Mouse (Mus musculus): ENCODE results near the gene Lmbrd1. TPM values are rescaled to one million over a fixed set of nuclear protein-coding genes. Genes with fewer than 3 reads are reported as not detected.
"Not testable (repeated sequence)": the region's sequence is repeated elsewhere in the genome, so short reads cannot be mapped to it uniquely, and the experiment has no call there.

Gene Lmbrd1
- polyA plus RNA-seq (2017; shearing (Covaris generic)): 10 to 100 TPM; 60.6 to 84.4 TPM

DNA sequence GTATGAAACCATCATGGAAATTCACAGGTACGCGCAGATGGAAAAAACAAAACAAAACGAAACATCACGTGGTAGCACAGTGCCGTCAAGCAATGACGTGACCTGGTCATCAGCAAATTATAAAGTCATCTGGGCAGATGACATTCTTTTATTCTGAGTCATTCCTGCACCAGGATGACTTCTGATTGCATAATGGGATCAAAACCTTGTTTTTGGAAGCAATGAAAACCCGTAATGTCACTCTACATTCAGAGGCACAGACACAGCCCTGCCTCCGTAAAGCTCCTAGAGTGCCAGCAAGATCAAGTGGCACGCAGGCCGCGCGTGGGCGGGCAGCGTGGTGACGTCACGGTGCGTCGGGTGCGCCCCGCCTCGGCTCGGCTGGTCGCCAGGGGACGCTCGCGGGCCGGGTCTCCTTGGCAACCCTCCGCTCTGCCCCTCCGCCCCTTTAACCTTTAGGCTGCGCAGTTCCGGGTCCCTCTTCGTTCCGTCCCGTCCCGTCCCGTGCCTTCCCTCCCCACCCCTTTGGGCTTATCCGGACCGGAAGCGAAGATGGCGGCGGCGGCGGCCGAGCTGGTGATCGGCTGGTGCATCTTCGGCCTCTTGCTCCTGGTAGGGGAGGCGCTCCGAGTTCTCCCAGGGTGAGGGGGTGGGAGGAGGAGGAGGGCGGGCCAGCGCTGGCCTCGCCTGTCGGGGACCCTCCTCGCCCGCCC, at the start of gene Lmbrd1:
Gene Lmbrd1 (plus strand): TSS at position 426 of the 713 bp plus-strand sequence.
- peak; percentile 88 for ATAC-seq

DNA sequence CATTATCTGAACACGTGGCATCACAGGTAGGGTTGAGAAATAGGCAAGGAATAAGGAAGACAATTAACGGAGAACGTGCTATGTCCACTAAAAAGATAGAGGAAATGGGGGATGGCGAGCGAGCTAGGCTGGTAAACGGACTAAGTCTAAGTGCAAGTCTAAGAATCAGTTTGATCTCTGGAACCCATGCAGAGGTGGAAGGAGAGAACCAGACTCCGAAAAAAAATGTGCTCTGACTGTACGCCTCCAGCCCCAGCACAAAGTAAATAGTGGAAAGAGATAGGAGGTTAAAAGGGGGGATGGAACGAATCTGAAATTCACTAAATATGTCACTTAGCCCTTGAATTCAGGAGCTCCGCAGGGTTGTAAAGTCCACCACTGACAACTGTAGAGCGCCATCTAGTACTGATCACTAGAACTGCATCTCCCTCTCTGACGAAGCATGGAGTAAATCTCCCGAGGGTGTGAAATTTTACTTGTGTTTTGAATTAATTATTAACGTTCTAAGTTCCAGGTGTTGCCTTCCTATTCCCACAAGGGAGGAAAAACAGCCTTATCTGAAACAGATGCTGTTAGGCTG, 44.8 kb upstream of the Lmbrd1 start:
- ATAC-seq: no peak

DNA sequence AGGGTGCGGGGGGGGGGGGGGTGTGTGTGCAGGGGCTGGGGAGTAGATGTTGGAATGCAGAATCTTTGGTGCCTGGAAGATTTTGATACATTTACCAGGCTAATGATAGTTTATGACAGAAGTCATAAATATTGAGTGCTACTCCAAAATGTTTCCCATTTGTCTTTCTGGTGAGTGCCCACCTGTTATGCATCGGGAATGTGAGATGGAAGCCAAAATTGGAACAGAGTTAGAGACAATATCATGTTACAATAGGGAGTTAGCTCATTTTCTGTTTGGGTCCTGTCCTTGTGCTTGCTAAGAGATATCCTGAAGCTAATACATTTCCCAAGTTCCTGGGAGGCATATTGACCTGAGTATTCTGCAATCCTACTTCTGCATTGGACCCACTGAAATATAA, 28.3 kb upstream of the Lmbrd1 start:
- ATAC-seq: no peak

DNA sequence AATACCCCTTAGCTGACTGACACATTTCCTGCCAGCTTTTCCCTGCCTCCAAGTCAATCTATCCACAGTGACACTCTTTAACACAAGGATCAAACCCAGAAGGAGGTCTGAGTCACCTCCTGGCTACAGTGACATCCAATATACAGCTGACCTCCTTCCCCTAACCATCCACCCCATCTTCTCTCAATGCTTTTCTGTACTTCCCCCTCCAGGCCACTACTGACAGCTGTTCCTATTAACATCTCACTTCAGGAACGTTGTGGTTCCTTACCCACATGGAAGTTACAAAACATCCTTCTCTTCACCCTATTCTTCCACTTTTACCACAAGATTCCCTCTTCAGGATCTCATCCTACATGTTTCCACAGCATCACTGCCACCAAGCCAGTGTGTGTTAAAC, 18.5 kb upstream of the Lmbrd1 start:
- no peak for ATAC-seq

DNA sequence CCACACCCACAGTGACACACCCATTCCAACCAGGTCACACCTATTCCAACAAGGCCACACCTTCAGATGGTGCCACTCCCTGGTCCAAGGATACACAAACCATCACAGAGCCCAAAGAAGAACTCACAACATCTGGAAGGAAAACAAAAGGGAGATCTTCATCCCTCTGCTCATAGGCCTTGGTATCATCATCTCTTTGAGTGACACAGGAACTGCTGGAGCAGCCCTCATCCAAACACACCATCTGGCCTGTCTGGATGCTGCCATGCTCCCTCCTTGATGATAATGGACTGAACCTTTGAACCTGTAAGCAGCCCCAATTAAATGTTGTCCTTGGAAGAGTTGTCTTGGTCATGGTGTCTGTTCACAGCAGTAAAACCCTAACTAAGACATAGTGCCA, 17.8 kb upstream of the Lmbrd1 start:
- ATAC-seq: not testable (repeated sequence)

DNA sequence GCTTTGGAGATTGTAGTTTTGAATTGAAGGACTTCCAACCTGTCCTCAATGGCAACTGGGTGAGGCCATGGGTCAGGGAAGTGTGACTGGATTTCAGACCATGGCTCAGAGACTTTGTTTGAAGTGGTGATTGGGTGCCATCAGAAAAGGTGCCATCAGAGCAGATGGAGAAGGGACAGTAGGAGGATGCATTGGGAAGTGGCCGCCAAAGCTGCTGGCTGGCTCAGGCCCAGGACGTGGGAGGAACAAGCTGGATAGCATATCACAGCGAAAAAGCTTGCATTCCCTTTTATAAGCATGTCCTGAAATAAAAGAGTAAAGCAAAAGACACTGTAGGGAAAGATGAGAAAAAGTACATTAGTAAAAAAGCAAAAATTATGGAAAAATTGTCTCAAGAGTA, 16.9 kb upstream of the Lmbrd1 start:
- ATAC-seq: no peak

DNA sequence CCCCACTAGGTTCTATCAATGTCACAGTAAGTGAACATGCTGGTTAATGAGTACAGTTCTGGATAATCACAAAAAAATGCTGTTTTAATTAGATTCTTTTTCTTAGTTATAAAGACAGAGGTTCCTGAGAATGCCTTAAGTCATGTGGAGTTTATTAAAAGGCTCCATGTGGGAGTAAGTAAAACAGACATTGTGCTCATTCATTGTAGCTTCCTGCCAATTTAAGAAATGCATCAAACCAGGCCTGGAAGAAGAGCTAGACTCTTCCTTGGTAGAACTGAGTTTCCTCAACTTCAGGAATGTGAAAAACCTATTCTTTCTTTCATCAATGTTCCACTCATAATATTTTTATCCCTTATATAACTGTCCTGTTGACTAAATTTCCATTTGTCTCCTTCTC, 14.3 kb upstream of the Lmbrd1 start:
- no peak for ATAC-seq

DNA sequence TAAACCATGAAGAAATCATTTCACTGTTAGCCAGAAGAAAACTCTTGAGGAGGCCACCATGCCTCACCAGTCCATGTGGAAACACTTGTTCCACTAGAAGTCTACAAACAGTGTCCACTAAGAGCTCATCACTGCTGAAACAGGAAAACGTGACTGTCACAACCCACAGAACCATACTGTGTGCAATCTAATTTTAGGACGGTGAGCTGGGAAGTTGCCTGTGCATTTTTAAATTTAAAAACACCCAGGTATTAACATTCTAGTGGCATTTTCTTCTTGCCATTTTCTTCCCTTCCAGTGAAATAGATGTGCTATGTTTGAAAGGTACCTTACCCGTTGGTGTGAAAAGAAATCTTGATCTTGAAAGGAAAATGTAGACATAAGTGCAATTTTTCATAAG, 5.2 kb upstream of the Lmbrd1 start:
- no peak for ATAC-seq

DNA sequence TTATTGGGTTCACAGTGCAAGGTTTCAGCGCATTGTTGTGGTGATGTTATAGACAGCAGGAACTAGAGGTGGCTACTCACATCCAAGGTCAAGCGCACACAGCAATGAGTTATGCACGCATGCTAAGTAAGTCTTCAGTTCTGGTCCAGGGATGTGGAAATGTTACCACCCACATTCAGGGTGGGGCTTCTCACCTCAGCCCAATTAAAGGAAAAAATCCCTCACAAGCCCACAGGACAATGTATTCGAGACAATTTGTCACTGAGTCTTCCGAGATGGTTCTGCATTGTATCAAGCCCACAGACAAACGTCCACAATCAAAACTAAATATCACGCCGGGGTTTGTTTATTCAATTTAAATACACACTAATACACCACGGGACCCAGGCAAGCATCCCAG, 724 bp upstream of the Lmbrd1 start:
- ATAC-seq: no peak

DNA sequence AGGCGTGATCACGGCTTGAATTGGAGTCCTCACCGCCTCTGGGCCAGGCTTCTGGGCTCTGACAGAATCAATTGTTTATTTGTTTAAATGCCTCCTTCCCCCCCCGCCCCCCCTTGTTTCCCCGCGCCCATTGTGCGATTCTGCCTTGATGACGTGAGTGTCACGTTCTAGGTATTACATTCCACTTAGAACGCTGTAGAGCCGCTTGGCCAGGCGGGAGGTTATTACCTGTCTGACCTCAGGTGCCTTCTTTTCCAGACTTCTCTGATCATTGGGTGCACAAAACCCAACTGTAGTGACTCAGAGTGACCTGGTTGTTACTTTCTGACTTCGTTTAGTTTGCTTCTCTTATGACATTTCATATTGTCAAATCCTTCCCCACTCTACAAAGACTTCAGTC, 641 bp downstream of the Lmbrd1 start:
- ATAC-seq: no peak

DNA sequence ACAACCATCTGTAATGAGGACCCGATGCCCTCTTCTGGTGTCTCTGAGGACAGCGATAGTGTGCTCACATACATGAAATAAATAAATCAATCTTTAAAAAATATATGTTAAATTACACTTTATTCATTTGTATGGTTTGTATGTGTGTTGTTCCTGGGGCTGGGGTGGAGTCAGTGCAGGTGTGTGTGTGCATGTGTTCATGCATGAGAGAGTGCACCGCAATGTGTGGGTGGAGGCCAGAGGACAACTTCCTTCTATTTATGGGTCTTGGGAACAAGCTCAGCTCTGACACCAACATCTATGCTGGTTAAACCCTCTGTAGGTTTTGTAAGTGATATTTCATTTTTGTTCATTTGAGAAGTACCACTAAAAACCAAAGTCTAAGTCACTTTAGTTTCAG, 2.6 kb downstream of the Lmbrd1 start:
- no peak for ATAC-seq

DNA sequence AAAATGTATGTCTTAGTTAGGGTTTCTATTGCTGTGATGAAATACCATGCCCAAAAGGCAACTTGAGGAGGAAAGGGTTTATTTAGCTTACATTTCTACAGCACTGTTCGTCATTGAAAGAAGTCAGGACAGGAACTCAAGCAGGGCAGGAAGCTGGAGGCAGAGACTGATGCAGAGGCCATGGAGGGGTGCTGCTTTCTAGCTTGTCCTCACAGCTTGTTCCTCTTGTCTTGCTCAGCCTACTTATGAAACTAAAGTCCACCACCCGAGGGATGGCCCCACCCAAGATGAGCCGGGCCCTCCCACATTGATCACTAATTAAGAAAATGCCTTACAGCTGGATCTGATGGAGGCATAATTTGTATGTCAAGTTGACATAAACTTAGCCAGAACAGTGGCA, 3.5 kb downstream of the Lmbrd1 start:
- no peak for ATAC-seq

DNA sequence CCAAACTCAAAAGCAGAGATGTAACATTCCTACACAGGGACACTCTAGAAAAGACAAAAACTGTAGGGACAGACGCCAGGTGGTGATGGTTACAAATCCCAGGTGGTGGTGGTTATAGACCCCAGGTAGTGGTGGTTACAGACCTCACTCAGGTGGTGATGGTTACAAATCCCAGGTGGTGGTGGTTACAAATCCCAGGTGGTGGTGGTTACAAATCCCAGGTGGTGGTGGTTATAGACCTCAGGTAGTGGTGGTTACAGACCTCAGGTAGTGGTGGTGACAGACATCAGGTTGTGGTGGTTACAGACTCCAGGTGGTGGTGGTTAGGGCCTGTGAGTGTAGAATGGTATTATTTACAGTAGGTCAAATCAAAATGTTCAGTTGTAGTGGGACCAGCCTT, 5.5 kb downstream of the Lmbrd1 start:
- peak; percentile 55 for ATAC-seq

DNA sequence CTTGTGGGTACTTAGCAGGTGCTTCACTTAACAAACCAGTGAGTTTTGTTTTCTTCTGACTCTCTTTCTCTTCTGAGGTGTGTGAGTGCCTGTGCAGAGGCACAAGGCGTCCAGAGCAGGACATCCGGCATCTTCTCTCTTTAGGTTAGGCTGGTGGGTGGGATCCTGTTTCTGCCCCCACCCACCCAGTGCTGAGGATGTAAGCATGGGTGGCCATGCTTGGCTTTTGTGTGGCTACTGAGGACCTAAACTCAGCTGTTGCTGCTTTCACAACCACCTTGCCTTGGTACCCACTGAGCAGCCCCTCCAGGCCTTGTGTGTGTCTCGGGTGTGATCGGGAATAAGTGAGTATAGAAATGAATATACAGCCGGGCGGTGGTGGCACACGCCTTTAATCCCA, 7.2 kb downstream of the Lmbrd1 start:
- no peak for ATAC-seq

DNA sequence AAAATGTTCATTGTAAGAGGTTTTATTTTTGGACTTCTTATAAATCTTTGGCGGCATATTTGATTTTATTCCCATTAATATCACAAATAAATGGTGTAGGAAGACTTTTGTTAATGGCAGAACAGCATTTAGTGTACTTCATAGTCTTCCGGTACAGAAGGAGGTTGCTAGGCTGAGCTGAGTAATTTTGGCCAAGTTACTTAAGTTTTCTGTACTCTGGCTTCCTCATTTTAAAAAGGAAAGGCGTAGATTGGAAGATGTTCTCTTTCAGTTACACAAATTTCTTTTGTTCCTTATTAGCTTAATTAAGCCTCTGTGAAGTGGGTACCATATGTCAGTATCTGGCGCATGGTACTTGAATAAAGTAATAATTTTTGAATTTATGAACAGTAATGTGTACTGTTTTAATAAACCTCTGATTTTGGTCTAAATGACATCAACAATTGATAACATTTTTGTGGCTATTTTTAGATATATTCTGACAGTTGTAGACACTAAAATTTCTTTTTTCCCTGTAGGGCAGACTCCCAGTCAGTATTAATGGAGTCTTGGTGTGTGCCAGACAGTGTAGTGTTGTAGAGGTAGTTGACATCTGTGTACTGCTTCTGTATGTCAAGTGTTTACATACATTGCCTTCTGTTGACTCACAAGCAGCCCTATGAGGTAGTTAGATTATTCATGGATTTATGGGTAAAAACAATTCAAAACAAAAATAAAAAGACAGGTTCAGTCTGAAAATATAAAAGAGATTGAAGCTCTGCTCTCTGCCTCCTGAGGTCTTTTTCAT, 8.0 kb downstream of the Lmbrd1 start:
- no peak for ATAC-seq

DNA sequence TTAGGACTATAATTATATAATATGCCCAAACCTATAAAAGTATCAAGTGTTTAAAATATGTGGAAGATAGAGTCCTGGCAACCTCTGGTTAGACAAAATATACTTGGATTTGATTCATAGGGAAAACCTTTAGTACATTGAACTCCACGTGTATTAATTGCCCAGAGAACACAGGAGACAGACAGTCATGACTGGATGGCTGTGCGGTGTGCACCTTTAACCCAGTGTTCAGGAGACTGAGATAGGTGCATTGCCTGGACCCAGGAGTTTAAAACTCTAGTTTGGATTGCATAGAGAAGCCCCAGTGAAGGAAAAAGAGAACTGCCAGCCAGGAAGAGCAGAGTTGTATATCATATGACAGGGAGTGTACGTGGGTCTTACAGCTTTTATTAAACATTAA, 19.2 kb downstream of the Lmbrd1 start:
- ATAC-seq: no peak

DNA sequence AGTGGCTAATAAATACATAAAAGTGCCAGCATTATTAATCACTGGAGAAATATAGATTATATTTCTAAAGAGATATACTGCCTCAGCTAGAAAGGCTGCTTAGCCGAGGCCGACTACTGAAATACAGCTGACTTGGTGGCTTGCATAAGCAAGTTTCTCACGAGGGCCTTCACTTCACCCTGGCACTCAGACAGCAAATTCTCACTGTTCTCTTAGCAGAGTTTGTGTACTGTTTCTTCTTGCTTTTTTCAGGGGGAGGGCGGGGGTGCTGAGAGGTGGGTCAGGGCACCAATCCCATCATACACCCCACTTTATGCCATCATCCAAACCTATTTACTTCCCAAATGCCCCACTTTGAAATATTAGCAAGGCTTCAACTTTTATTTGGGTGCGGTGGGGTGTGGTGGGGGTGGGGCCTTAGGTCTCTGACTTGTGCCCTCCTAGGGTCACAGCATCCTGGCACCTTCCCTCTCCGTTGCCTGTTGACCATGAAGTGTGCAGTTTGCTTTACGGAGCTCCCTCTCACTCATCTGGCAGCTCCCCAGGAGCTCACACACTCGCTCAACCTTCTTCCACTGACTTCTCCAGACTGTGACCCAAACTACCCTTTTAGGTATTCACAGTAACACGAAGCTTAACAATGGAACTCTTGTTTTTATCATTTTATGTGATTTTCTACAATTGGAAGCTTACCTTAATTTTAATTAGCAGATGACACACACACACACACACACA, 19.9 kb downstream of the Lmbrd1 start:
- ATAC-seq: no peak

DNA sequence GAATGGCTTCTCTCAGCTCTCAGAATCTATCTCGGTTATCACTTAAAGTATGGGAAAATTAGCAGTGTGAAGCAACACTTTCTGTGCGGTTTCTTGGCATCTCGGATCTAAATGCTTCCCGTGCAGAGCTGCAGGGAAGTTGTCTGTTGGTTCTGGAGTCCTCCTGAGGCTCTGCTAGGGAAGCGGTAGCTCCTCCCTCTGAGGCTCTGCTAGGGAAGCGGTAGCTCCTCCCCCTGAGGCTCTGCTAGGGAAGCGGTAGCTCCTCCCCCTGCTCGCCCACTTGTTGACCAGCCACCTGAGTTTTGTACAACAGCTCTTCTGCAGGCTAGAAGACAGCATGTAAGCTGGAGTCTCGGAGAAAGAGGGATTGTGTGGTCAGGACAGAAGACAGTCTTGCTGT, 20.9 kb downstream of the Lmbrd1 start:
- peak; percentile 17 for ATAC-seq

DNA sequence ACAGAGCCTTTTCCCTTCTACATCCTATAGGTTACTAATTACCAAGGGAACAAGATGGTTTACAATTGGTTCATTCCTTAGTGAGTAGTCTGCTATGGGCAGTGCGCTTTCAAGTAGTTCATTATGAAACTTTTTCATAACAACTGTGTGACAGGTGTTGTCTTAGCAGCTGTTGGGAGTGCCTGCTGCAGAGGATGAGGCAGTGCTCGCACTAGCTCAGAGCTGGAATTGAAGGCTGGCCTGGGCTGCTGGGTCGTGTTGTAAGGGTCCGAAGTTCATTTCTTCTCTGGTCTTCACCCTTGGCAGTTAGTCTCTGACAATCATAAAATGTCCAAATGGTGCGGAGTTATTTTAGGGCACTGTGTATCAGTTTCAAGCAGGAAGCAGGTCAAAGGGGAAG, 21.8 kb downstream of the Lmbrd1 start:
- no peak for ATAC-seq

DNA sequence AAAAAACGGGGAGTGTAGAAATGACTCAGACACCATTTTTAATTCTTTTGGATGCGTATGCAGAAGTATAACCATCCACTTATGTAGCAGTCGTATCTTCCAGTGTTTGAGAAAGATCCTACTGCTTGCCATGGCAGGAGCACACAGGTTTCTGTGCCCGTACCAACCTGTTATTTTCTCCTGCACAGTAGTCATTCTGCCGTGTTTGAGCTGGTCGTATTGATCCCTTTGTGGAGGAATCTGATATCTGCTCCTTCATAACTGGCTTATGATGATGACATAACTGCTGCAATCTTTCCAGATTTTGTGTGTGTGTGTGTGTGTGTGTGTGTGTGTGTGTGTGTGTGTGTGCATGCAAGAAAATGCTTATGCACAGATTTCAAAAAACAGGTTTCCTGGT, 25.4 kb downstream of the Lmbrd1 start:
- ATAC-seq: no peak

DNA sequence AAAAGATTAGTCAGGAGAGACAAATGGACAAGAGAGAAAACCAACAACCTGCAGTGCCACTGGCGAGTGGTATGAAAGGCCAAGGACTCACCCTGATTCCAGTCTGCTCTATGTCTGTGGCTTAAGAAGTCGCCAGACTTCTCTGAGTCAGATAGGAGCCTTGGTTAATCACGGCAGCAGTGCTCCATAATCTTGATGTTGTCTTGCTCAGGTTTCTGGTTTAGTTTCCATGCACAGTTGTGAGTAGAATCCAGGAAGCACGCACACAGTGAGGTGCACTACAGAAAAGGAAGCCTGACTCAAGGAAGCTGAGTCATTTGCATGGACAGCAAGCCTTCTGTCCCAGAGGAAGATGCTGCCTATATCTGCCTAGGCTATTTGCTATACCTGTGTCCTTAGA, 37.9 kb downstream of the Lmbrd1 start:
- no peak for ATAC-seq

DNA sequence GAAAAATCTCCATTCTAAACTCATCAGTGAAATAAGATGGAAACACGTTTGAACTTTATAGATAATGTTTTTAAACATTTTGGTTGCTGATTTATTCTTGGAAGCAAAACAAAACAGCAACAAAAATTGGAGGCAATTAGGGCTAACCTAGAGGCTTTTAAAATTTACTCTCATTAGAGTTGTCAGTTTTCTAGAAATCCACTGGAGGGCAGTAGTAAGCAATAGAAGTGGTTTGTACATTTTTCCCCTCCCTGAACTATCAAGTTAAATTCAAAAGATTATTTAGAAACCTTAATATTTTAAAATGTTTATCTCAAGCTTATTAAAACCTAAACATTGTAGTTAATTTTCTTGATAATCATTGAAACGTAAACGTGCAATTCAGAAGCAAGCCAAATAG, 41.2 kb downstream of the Lmbrd1 start:
- no peak for ATAC-seq

DNA sequence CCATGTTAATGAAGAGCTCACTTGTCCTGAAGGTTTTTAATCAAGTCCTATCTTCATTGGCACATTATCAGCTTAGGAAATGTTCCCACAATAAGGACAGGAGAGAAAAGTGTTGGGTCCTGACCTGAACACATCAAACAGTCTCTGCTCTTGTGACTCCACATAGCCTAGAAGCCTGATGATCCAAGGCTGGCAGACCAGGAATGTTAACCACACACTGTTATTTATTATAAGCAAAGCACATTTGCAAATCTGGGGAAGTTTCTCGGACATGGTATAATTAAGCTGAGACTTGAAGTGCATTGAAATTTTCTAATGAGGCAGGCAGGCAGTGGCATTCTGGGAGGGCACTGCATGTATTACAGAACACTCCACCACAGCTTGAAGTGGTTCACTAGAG, 41.8 kb downstream of the Lmbrd1 start:
- no peak for ATAC-seq
